Mouse (Mus musculus) bone marrow, adult 2 months (tissue): ENCODE results near the gene Cyb5r3. TPM values are rescaled to one million over a fixed set of nuclear protein-coding genes. Genes with fewer than 3 reads are reported as not detected.

Experiments
- H3K27ac ChIP-seq: fragments of 200-500 bp; 2 replicates; pipeline ENCODE4 v1.5.1; 2012; ENCODE audit warnings: low read depth, mild to moderate bottlenecking, control low read depth, inconsistent platforms, low read length; ENCODE audit not compliant: control insufficient read depth, poor library complexity, insufficient read depth
- H3K4me1 ChIP-seq: fragments of 200-500 bp; 2 replicates; pipeline ENCODE4 v1.6.1; 2011; ENCODE audit warnings: low read length; ENCODE audit not compliant: control insufficient read depth, insufficient read depth
- H3K4me3 ChIP-seq: fragments of 200-500 bp; replicated peaks from 2 replicates; pipeline ENCODE3; 2011; ENCODE audit warnings: mild to moderate bottlenecking, low read depth, low read length, control low read depth; ENCODE audit not compliant: control insufficient read depth
- CTCF ChIP-seq: fragments of 200-500 bp; IDR thresholded peaks from 2 replicates; pipeline ENCODE4 v1.5.1; 2011; ENCODE audit warnings: low read length, control low read depth; ENCODE audit not compliant: control insufficient read depth, insufficient read depth
- POLR2A ChIP-seq: fragments of 200-500 bp; IDR thresholded peaks from 2 replicates; pipeline ENCODE4 v1.6.1; 2011; ENCODE audit warnings: low read depth, mild to moderate bottlenecking, control low read depth, low read length, borderline replicate concordance; ENCODE audit not compliant: control insufficient read depth
- WGBS: fragments of 180-500 bp; shearing (Covaris S2); methylation state at CpG from one replicate; pipeline ENCODE4 v1.1.7; 2018; 5-methylcytosine and 5-hydroxymethylcytosine counted together
- polyA plus RNA-seq: library from polyadenylated mRNA; stranded (reverse); fragments of >200 nt; gene quantifications from 2 replicates; pipeline ENCODE4 v1.2.4, GENCODE M21; 2011; ENCODE audit warnings: low replicate concordance; ENCODE audit not compliant: missing spikeins, insufficient read depth, insufficient read length

Gene Cyb5r3
- 53.6 and 59.1 TPM in 2 replicates for polyA plus RNA-seq

DNA sequence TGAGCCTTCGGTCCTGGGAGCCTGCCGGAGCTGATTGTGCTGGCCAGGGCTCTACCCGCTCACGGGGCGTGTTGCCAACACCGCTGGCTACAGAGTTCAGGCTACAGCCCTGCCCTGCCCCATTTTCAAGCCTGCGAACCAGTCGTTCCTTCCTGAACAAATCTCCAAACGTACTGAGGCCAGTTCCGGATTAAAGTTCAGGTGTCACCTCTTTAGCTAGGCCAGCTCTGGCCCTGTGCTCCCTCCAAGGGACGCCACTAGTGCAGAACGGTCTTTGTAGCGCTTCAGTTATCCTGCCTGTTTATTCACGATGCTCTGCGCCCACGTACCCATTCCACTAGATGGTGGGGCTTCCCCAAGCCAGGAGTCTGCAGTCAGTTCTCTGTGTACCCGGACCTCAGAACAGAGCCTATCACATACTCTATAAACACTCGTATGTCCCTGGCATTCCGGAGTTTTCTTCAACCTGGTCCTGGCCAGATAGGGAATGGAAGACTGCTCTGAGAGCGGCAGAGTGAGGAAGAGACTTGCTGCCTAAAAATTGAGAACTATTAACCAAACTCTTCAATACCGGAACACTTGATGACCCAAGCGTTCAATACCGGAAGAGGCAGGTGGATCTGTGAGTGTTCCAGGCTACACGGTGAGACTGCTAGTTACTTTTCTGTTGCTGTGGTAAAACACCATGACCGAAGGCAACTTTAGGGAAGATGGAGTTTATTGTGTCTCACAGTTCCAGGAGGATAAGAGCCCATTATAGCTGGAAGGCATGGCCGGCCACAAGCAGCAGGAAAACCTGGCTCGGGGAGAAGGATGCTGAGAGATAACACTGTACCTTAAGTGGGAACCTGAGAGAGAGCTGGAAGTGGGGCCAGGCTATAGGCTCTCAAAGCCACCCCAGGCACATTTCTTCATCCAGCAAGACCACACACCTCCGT is at the start of gene Cyb5r3:
Gene Cyb5r3 (minus strand): TSS at position 101 of the 938 bp plus-strand sequence.
- Histone ChIP-seq H3K27ac (peak within 1 kb of the TSS; percentile 82), H3K4me3 (peak within 1 kb of the TSS; percentile 95), H3K4me1 (peaks cover 6% of the 10 kb centered on the region)
- no peak for TF ChIP-seq POLR2A
- no peak for TF ChIP-seq CTCF
- 33% methylated on average over 28 of the region's 28 CpGs for WGBS

- Histone ChIP-seq H3K4me3 (no peak overlapping the region), H3K27ac (no peak overlapping the region), H3K4me1 (no peaks in the 10 kb centered on the region)
- TF ChIP-seq POLR2A (no peak), CTCF (no peak)
- 31% methylated on average over 4 of the region's 4 CpGs for WGBS
These were observed 49.3 kb upstream of the Cyb5r3 start for GRCm38 (mm10) chr15:83221721-83222120.

DNA sequence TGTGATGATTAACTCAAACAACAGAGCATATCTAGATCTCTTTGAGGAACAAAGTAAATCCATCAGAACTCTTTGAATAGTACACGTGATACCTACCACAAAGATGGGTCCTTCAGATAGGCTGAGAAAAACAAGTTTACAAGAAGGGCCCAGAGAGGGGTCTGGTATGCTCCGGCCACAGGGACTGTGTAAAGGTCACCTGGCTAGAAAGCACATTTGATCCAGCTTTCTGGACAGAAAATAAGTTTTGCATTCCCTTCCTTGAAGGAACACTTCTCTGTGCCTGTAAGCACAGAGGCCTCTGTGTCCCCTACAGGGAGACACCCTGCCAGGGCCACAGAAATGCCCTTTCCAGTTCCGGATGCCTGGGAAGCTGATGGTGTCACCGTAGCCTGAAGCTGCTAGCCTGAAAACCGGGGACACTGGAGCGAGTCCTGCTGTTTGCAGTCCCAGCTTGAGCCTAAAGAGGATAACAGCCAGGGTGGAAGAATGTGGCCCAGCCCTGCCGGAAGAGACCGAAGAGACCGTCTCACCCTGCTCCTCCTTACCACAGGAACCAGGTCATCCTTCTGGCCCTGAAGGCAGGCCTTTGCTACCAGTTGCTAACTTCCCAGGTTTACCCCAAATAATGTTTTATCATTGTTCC is 48.1 kb upstream of the Cyb5r3 start:
- 89% methylated on average over 9 of the region's 9 CpGs for WGBS
- Histone ChIP-seq H3K27ac (no peak overlapping the region), H3K4me3 (no peak overlapping the region), H3K4me1 (no peaks in the 10 kb centered on the region)
- no peak for TF ChIP-seq CTCF
- no peak for TF ChIP-seq POLR2A

- H3K27ac ChIP-seq, result no peak overlapping the region
- no peaks in the 10 kb centered on the region for H3K4me1 ChIP-seq
- TF ChIP-seq CTCF, result no peak
- no peak for TF ChIP-seq POLR2A
- no peak overlapping the region for H3K4me3 ChIP-seq
- 49% methylated on average over 5 of the region's 5 CpGs for WGBS
These were observed 43.2 kb upstream of the Cyb5r3 start for GRCm38 (mm10) chr15:83215322-83216216.

DNA sequence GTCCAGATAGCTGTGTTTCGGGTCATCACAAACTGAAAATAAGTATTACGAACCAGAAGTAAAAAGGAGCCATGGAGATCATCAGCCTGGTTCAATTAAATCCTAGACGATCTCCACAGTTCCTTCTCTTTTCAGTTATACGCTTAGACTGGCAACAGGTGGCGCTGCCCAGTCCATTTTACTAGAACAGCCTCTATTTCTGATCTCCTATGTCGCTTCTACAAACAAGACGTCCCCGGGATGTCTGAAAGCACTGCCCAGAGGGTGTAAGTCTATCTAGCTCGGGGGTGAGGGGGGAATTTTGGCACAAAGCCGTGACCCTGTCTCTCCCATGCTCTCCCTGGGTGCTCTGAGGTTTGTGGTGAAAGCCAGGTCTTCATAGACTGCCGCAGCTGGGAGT is 37.8 kb upstream of the Cyb5r3 start:
- 16% methylated on average over 11 of the region's 11 CpGs for WGBS
- H3K4me3 ChIP-seq, result no peak overlapping the region
- H3K27ac ChIP-seq, result no peak overlapping the region
- H3K4me1 ChIP-seq, result no peaks in the 10 kb centered on the region
- TF ChIP-seq CTCF (no peak), POLR2A (no peak)

DNA sequence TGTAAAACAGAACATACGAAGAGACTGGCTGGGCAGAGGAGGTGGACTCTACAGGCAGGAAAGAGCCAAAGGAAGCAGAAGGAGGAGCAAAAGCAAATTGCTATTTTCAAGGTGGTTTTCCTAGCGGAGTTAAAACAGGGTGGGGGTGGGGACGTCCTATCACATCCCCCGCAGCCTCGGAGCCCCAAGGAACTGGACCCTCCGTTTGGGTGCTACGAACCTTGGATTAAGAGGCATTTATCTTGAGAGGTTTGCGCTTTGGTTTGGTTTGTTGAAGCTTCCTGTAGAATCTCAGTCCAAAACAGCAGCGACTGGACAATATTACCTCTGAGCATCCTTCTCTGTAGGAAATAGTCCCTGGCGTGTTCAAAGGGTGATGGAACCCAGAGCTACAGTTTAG is 37.3 kb upstream of the Cyb5r3 start:
- WGBS, result 12% methylated on average over 10 of the region's 10 CpGs
- Histone ChIP-seq H3K27ac (no peak overlapping the region), H3K4me1 (no peaks in the 10 kb centered on the region), H3K4me3 (no peak overlapping the region)
- TF ChIP-seq POLR2A (no peak), CTCF (no peak)

DNA sequence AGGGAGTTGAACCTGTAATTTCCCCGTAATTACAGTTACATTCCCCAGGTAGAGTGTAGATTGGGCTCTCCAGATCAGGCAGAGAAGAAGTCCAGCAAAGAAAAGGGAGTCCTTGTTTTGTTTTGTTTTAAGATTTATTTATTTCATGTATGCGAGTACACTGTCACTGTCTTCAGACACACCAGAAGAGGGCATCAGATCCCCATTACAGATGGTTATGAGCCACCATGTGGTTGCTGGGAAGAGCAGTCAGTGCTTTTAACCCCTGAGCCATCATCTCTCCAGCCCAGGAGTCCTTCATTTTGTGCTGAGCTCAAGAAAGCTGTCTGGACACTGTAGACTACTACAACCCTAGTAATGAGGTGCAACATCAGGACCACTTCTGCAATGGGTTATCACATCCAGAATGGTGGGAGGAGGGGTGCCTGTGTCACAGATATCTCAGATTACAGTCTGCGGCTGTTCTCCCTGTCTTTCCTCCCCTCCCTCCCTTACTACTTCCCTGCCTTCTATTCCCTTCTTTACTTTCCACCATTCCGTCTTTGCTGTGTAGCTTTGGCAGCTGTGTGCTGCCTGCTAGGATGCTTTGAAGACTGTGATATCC is 36.8 kb upstream of the Cyb5r3 start:
- 44% methylated on average over 4 of the region's 4 CpGs for WGBS
- no peak for TF ChIP-seq POLR2A
- no peak overlapping the region for H3K4me3 ChIP-seq
- H3K4me1 ChIP-seq, result no peaks in the 10 kb centered on the region
- H3K27ac ChIP-seq, result no peak overlapping the region
